Mouse (Mus musculus) adrenal gland, postnatal 36 days (tissue): ENCODE measurements at regions not wholly inside any gene's neighbourhood (a gene's known extent, or its start where the extent isn't known, plus 50 kb on each side); places are given as distances from the start of the nearest gene placed in this dataset.

Source experiments
- DNase-seq, 2 experiments: peaks; one replicate each; pipeline ENCODE4 v3.0.0; 2021; ENCODE audit warnings: mixed read lengths in 1 of 2

GRCm38 (mm10) chr5:41994307-41994706, 73.5 kb upstream of the Gm16223 start:
- DNase-seq = no peak

- DNase-seq = no peak
These were observed 84.2 kb upstream of the Gm16223 start for GRCm38 (mm10) chr5:41983556-41983955.

DNA sequence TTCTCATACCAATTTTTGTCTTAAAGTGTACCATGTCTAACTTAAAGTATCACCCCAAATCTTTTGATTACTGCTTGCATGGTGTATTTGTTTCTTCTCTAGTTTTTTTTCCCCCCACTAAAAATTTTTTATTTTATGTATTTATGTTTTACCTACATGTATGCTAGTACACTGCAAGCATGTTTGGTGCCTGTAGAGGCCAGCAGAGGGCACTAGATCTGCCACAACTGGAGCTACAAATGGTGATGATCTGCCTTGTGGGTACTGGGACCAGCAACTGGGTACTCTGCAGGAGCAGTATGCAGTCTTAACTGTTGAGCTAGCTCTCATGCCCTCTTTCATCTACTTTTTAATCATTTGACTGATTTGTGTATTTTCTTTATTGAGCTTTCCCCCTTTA, 92.2 kb upstream of the Gm16223 start:
- DNase-seq = peak in 1 of 2 experiments; percentile 1

DNA sequence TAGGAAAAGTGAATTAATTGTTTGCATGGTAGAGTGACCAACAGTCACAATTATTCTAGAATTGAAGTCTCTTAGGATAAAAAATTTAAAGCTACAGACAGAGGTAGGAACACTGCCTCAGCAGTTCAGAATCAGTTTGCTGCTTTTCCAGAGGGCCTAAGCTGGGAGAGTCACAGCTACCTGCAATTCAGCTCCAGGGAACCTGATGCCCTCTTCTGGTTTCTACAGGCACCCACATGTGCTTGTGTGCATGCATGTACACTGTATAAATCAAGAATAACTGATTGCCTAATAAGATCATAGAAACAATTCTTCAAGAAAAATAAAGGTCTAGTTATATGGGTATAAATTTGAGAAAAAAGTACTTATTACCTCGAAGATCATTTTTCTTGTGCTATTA, 96.6 kb upstream of the Gm16223 start:
- peak; percentile 39 to 40 for DNase-seq

DNA sequence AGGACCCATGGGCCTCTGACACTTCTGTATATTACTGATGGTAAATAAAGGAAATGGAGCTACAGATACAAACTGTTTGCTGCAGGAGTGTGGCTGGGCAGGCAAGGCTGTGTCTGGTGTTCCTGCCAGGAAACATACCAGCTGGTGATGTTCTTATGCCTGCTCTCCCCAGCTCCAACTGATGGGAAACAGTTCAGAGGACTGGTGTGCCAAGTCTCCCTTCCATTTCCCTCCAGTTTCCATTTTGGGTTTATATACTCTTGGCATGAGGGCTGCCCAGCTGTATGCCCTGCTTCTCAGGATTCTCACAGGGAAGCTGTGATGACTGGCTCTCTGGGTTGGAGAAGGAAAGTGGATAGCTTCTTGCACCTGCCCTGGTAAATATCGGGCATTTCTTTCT, 100.8 kb upstream of the Gm16223 start:
- no peak for DNase-seq

GRCm38 (mm10) chr5:41947114-41947640, 103.1 kb upstream of the Bod1l start:
- peak; percentile 31 to 48 for DNase-seq

GRCm38 (mm10) chr5:41943399-41943798, 99.3 kb upstream of the Bod1l start:
- DNase-seq = no peak

DNA sequence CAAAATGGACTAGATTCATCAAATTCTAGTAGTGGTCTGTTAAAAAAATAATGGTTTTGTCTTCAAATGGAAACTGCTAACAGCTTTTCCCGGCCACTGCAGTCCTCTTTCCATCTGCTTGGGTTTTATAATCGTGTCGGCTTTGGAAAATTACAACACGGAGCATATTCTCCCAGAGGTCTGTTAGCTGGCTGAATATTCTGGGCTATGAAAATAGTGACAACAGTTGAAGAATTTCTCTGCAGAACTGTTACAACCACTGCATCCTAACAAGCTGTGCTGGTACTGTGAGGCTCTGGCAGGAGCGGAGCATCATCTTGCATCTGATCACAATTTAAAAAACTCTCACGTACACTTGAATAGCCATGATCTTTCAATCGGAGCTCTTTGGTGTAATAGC, 98.0 kb upstream of the Bod1l start:
- no peak for DNase-seq

DNA sequence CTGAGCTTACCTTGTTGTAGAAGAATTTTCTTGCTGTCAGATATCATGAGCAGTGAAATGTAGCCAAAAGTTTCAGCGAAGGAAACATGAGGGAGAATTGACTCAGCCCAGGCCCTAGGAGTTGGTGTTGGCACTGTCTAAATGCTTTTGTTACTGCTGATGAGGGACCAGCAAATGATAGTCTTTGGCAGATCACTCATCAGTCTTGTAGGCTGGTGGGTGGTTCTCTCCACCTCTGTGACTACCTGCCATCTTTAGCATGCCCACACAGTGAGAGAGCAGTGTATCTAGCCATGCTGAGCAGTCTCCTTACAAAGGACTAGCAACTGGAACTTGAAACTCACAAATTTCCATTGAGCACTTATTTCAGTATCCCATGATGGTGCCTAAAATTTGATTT, 97.1 kb upstream of the Bod1l start:
- DNase-seq = no peak

DNA sequence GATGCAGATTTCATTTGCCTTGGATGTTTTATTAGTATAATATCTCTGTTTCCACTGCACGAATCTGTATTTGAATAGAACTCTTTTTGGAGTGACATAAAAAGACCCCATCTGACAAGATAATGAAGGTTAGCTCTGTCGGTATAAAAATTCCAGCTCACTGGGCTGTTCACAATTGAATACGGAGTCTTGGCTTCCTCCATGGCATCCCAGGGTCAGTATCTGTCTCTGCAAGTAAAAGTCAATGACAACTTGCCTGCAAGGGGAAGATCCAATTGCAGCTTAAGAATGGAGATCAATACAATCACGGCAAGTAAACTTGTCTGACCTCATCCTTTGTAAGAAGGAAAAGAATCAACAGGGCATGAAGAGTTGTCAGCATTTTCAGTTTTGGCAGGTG, 95.6 kb upstream of the Bod1l start:
- no peak for DNase-seq

DNA sequence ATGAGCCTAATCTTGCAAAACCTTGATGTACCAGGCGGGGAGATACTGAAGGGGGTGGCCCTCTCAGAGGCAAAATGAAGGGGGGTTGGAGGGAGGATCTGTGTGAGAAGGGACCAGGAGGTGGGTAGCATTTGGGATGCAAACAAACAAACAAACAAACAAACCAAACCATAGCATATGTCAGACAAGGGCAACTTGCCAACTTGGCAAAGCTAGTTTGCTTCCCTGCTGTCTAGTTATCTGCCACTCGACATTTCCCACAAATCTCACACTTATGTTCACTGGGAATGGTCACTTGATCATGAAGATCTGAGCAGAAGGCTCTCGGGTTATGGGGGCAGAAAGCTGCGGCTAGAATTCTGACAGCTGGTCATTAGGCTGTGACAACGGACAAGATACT, 65.9 kb upstream of the Bod1l start:
- no peak for DNase-seq

GRCm38 (mm10) chr5:41907749-41908148, 63.6 kb upstream of the Bod1l start:
- no peak for DNase-seq

GRCm38 (mm10) chr5:41904512-41904911, 60.4 kb upstream of the Bod1l start:
- DNase-seq = peak; percentile 52 to 60

GRCm38 (mm10) chr5:41899237-41899636, 55.1 kb upstream of the Bod1l start:
- DNase-seq = no peak

DNA sequence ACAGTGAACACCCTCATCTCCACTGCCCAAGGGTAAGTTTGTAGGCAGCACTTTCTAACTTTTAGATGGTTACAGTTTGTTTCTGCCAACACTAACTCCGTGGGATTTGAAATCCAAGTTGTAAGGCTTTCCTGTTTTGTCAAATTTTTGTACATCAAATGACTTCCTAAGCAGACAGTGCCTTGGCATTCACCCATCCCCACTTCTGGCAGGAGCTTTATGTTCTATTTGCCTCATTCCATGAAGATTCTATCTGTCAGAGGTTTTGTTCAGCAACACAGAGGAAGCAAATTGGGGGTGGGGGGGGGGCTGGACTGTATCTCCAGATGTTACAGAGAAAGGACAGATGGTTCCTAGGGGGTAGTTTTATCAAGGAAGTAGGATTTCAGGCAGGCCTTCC, 54.6 kb upstream of the Bod1l start:
- DNase-seq = no peak
